Mouse (Mus musculus) spleen, adult 2 months (tissue): ENCODE data around the gene H6pd. TPM values are rescaled to one million over a fixed set of nuclear protein-coding genes. Genes with fewer than 3 reads are reported as not detected.

Experiments
- DNase-seq, 2 experiments: peaks; one replicate each; pipeline versions ENCODE4 v3.0.0 to v3.0.0-alpha.2; 2012 to 2021; ENCODE audit warnings: low spot score in 2 of 2, low read depth in 1 of 2
- H3K27ac ChIP-seq: fragments of 200-500 bp; 2 replicates; pipeline ENCODE4 v1.5.1; 2012; ENCODE audit warnings: low read length, inconsistent platforms; ENCODE audit not compliant: insufficient read depth
- H3K27me3 ChIP-seq: fragments of 200-500 bp; 2 replicates; pipeline ENCODE4 v1.6.1; 2012; ENCODE audit warnings: mild to moderate bottlenecking, moderate library complexity, low read length, inconsistent platforms; ENCODE audit not compliant: control insufficient read depth, insufficient read depth
- H3K36me3 ChIP-seq: fragments of 200-500 bp; 2 replicates; pipeline ENCODE4 v1.6.1; 2012; ENCODE audit warnings: mild to moderate bottlenecking, low read length, inconsistent platforms; ENCODE audit not compliant: control insufficient read depth, insufficient read depth
- H3K4me1 ChIP-seq: fragments of 200-500 bp; 2 replicates; pipeline ENCODE4 v1.6.1; 2011; ENCODE audit warnings: inconsistent platforms; ENCODE audit not compliant: control insufficient read depth, insufficient read depth, insufficient read length
- H3K4me3 ChIP-seq: fragments of 200-500 bp; 2 replicates; pipeline ENCODE4 v1.5.1; 2011; ENCODE audit warnings: mild to moderate bottlenecking, inconsistent platforms; ENCODE audit not compliant: insufficient read depth, insufficient read length; ENCODE audit errors: extremely low read depth
- CTCF ChIP-seq: fragments of 200-500 bp; IDR thresholded peaks from 2 replicates; pipeline ENCODE4 v1.5.1; 2011; ENCODE audit warnings: mild to moderate bottlenecking, inconsistent platforms; ENCODE audit not compliant: insufficient read depth, insufficient read length, insufficient replicate concordance; ENCODE audit errors: extremely low read depth
- POLR2A ChIP-seq: fragments of 200-500 bp; IDR thresholded peaks from 2 replicates; pipeline ENCODE4 v1.6.1; 2011; ENCODE audit warnings: low read depth, low read length, inconsistent platforms
- WGBS: fragments of 180-500 bp; shearing (Covaris S2); methylation state at CpG from one replicate; pipeline ENCODE4 v1.1.7; 2018; 5-methylcytosine and 5-hydroxymethylcytosine counted together
- polyA plus RNA-seq: library from polyadenylated mRNA; depleted of rRNA; stranded (reverse); fragments of >200 nt; gene quantifications from 2 replicates; pipeline ENCODE4 v1.2.3, GENCODE M21; 2012

Gene H6pd
- polyA plus RNA-seq, 1 experiment: 36.1 TPM

DNA sequence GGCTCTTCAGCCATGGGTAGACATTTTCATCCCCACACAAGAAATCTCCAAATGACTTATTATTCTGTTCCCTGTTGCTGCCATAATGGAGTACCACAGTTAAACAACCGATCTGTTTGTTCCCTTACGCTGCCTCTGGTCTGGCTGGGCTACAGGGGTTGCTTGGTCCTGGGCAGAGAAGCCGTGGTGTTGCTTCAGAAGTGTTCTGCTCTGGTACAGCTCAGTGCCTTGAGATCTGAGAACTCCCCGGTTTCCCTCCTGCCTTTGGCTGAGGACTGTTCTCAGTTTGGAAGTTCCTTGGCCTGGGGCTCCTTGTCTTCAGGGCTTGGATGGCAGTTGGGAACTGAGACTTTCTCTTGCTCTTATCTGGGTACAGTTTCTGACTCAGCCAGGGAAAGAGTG lies 3.5 kb upstream of the H6pd start:
- TF ChIP-seq POLR2A: no peak
- TF ChIP-seq CTCF: no peak

GRCm38 (mm10) chr4:150011564-150012321 lies 2.9 kb upstream of the H6pd start:
- no peaks in the 10 kb centered on the region for H3K27me3 ChIP-seq
- TF ChIP-seq CTCF (no peak), POLR2A (no peak)
- no peak for DNase-seq
- H3K27ac ChIP-seq: no peak overlapping the region
- peaks cover 14% of the 10 kb centered on the region; the same call in 1 of the 2 replicates for H3K4me1 ChIP-seq
- WGBS: 33% methylated on average over 10 of the region's 10 CpGs
- H3K36me3 ChIP-seq: no peaks in the 10 kb centered on the region
- no peak overlapping the region for H3K4me3 ChIP-seq

More for the DNA sequence above, 3.5 kb upstream of the H6pd start:
- DNase-seq: no peak
- no peak overlapping the region for H3K27ac ChIP-seq
- no peaks in the 10 kb centered on the region for H3K36me3 ChIP-seq
- 53% methylated on average over 4 of the region's 4 CpGs for WGBS
- H3K4me1 ChIP-seq: peaks cover 14% of the 10 kb centered on the region; the same call in 1 of the 2 replicates
- no peaks in the 10 kb centered on the region for H3K27me3 ChIP-seq
- H3K4me3 ChIP-seq: no peak overlapping the region

GRCm38 (mm10) chr4:150010054-150010730 lies 1.4 kb upstream of the H6pd start:
- H3K27me3 ChIP-seq: no peaks in the 10 kb centered on the region
- DNase-seq: no peak
- TF ChIP-seq CTCF: no peak
- TF ChIP-seq POLR2A: no peak
- peak overlapping the region; percentile 89 for H3K27ac ChIP-seq
- H3K4me1 ChIP-seq: peaks cover 14% of the 10 kb centered on the region; the same call in 1 of the 2 replicates
- no peak overlapping the region for H3K4me3 ChIP-seq
- 66% methylated on average over 6 of the region's 6 CpGs for WGBS
- no peaks in the 10 kb centered on the region for H3K36me3 ChIP-seq

- H3K27me3 ChIP-seq: no peaks in the 10 kb centered on the region
- no peak overlapping the region for H3K4me3 ChIP-seq
- peak overlapping the region; percentile 89 for H3K27ac ChIP-seq
- WGBS: 71% methylated on average over 6 of the region's 6 CpGs
- peaks cover 14% of the 10 kb centered on the region; the same call in 1 of the 2 replicates for H3K4me1 ChIP-seq
- TF ChIP-seq CTCF: no peak
- no peaks in the 10 kb centered on the region for H3K36me3 ChIP-seq
- DNase-seq: no peak
These were observed 736 bp upstream of the H6pd start for GRCm38 (mm10) chr4:150009587-150009930.

DNA sequence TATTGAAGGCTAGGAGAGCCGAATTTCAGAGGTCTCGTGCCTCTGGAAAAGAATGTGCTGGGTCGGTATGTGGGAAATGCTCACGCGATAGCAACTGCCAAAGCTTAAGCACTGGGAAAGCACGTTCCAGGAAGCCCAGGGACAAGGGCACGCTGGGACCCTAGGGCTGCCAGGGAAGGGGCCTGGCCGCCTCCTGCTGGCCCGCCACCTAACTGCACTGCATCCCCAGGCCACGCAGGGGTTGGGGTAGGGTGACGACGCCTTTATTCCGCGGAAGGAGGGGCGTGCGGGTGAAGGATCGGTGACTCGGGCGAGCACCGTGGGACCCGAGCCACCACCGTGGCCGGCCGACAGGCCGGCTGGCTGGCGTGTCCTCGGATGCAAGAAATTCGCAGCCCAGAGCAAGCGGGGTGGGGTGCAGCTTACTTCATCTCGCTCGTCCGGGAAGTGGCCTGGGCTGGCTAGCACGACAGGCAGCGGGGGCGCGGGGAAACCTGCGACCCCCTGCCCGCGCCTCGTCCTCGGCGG lies 434 bp downstream of the H6pd start:
- Histone ChIP-seq H3K4me3 (peak overlapping the region; percentile 70), H3K27ac (peak overlapping the region; percentile 89), H3K4me1 (peaks cover 14% of the 10 kb centered on the region; the same call in 1 of the 2 replicates), H3K36me3 (no peaks in the 10 kb centered on the region), H3K27me3 (no peaks in the 10 kb centered on the region)
- no peak for TF ChIP-seq POLR2A
- peak; percentile 65 for TF ChIP-seq CTCF
- WGBS: under 1% methylated on average over 42 of the region's 42 CpGs
- peak; percentile 46 to 71 for DNase-seq

GRCm38 (mm10) chr4:150007444-150007843 lies 1.4 kb downstream of the H6pd start:
- no peak overlapping the region for H3K27ac ChIP-seq
- no peak for DNase-seq
- no peak overlapping the region for H3K4me3 ChIP-seq
- WGBS: 93% methylated on average over 3 of the region's 3 CpGs
- no peak for TF ChIP-seq POLR2A
- peaks cover 14% of the 10 kb centered on the region; the same call in 1 of the 2 replicates for H3K4me1 ChIP-seq
- H3K27me3 ChIP-seq: no peaks in the 10 kb centered on the region
- no peaks in the 10 kb centered on the region for H3K36me3 ChIP-seq

- 70% methylated on average over 8 of the region's 8 CpGs for WGBS
- Histone ChIP-seq H3K36me3 (no peaks in the 10 kb centered on the region), H3K4me3 (no peak overlapping the region), H3K27ac (no peak overlapping the region), H3K27me3 (no peaks in the 10 kb centered on the region), H3K4me1 (peaks cover 14% of the 10 kb centered on the region; the same call in 1 of the 2 replicates)
- no peak for DNase-seq
- TF ChIP-seq POLR2A (no peak), CTCF (no peak)
These were observed 1.8 kb downstream of the H6pd start for GRCm38 (mm10) chr4:150006991-150007390.
